ENCODE assay signal across 8 mouse cellular contexts in the genomic region with DNA sequence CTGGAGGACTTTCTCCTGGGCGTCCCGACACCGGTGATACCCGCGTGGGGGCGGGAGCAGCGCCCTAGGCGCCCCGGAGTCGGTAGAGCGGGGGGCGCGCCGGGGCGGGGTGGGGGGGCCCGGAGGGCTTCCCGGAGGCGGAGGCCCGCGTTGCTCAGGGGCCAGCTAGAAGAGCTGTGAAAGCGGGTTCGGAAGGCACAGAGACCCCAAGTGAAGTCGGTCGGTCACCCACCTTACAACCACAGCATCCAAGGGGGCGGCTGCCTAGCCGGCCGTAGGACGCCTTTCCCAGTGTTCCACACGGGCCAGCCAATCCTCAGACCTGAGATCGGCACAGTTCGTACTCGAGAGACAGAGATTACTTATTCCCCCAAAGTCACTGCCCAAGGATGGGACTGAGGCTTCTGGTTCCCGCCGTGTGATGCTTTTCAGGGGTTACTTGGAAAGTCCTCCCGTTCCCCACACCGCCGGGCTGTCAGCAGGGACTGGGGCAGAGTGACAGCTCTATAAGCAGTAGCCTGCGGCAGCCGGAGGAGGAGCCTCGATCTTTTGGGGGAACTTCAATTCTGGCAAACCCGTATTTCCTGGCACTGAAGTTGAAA. TPM values are rescaled to one million over a fixed set of nuclear protein-coding genes. Genes with fewer than 3 reads are reported as not detected.
A peak's percentile ranks its signal among the peaks of the same experiment; 100 is the strongest.
DNase-seq lines count a peak whose midpoint lies in the region; ATAC-seq and TF ChIP-seq lines count a peak whose summit lies in the region.

No protein-coding gene starts in this region.

- TF ChIP-seq EP300 in heart, postnatal 0 days (IDR thresholded peaks at IDR 0.05; ENCODE audit: low read depth): no peak

- H3K4me1 ChIP-seq in forebrain, embryonic 10.5 days: peaks cover 24% of the 10 kb centered on the region
- peaks cover 11% of the 10 kb centered on the region; the same call in 1 of the 2 replicates for H3K4me1 ChIP-seq in heart, postnatal 0 days (ENCODE audit: control insufficient read depth, insufficient read depth)
- peaks cover 24% of the 10 kb centered on the region for H3K4me1 ChIP-seq in neural tube, embryonic 13.5 days (replicated peaks)
- H3K4me1 ChIP-seq in testis, adult 2 months (ENCODE audit: control insufficient read depth, insufficient read depth, low read length): peaks cover 10% of the 10 kb centered on the region

- TF ChIP-seq CTCF in heart, postnatal 0 days (IDR thresholded peaks at IDR 0.05; ENCODE audit: low read depth): no peak
- TF ChIP-seq CTCF in testis, adult 2 months (IDR thresholded peaks at IDR 0.05; ENCODE audit: control insufficient read depth, insufficient read depth, insufficient replicate concordance, low read depth, low read length): no peak

- peak overlapping the region; percentile 96 for H3K27ac ChIP-seq in forebrain, embryonic 10.5 days
- peak overlapping the region; percentile 94 for H3K27ac ChIP-seq in heart, postnatal 0 days (ENCODE audit: low read depth)
- H3K27ac ChIP-seq in neural tube, embryonic 13.5 days (replicated peaks): peak overlapping the region; percentile 90
- peak overlapping the region; percentile 87 for H3K27ac ChIP-seq in testis, adult 2 months (ENCODE audit: control insufficient read depth, insufficient read depth, low read depth, low read length)

- H3K4me2 ChIP-seq in heart, postnatal 0 days (ENCODE audit: low read depth, low read length): peak overlapping the region; percentile 71
- H3K4me2 ChIP-seq in neural tube, embryonic 13.5 days: peak overlapping the region; percentile 65

- H3K4me3 ChIP-seq in forebrain, embryonic 10.5 days: peak overlapping the region; percentile 83
- peak overlapping the region; percentile 94 for H3K4me3 ChIP-seq in heart, postnatal 0 days (ENCODE audit: low read depth, low read length)
- peak overlapping the region; percentile 95 for H3K4me3 ChIP-seq in neural tube, embryonic 13.5 days
- peak overlapping the region; percentile 86 for H3K4me3 ChIP-seq in testis, adult 2 months (ENCODE audit: control insufficient read depth, low read depth, low read length)

- DNase-seq in CD8-positive naive resting alpha-beta T cell, adult 2 months (ENCODE audit: low read depth in 2 of 2, low spot score in 2 of 2): peak; percentile 62 to 76
- DNase-seq in c-Kit-positive CD71-negative TER-119-negative erythroid progenitor cells, embryonic 14.5 days (ENCODE audit: low read depth): peak; percentile 58
- peak; percentile 74 for DNase-seq in forebrain, embryonic 10.5 days (ENCODE audit: extremely low spot score, low spot score)
- DNase-seq in heart, postnatal 0 days (ENCODE audit: low spot score): peak; percentile 76
- peak; percentile 36 to 68 for DNase-seq in kidney, postnatal 36 days
- peak; percentile 68 to 70 for DNase-seq in lung, adult 18-20 months

- H3K9me3 ChIP-seq in forebrain, embryonic 10.5 days: no peaks in the 10 kb centered on the region; the same call in 1 of the 2 replicates
- no peaks in the 10 kb centered on the region for H3K9me3 ChIP-seq in heart, postnatal 0 days (replicated peaks; ENCODE audit: control insufficient read depth, low read length)
- H3K9me3 ChIP-seq in neural tube, embryonic 13.5 days: no peaks in the 10 kb centered on the region

- TF ChIP-seq POLR2A in testis, adult 2 months (IDR thresholded peaks at IDR 0.05; ENCODE audit: control insufficient read depth, low read depth, low read length): no peak

- under 1% methylated on average over 37 of the region's 41 CpGs for WGBS in forebrain, embryonic 10.5 days
- under 1% methylated on average over 41 of the region's 41 CpGs for WGBS in heart, postnatal 0 days
- WGBS in neural tube, embryonic 13.5 days: under 1% methylated on average over 38 of the region's 41 CpGs

- ATAC-seq in heart, postnatal 0 days (ENCODE audit: insufficient read depth, low read depth): peak; percentile 19
- ATAC-seq in neural tube, embryonic 13.5 days (ENCODE audit: low read depth): peak; percentile 57

- H3K27me3 ChIP-seq in forebrain, embryonic 10.5 days (ENCODE audit: poor library complexity, severe bottlenecking): no peaks in the 10 kb centered on the region; the same call in 1 of the 2 replicates
- no peaks in the 10 kb centered on the region for H3K27me3 ChIP-seq in heart, postnatal 0 days (ENCODE audit: control insufficient read depth, insufficient read depth, low read length)
- H3K27me3 ChIP-seq in neural tube, embryonic 13.5 days: no peaks in the 10 kb centered on the region
- H3K27me3 ChIP-seq in testis, adult 2 months (ENCODE audit: control insufficient read depth, insufficient read depth, low read length): no peaks in the 10 kb centered on the region

- peak overlapping the region; percentile 95 for H3K9ac ChIP-seq in heart, postnatal 0 days (replicated peaks; ENCODE audit: low read depth, low read length)
- H3K9ac ChIP-seq in neural tube, embryonic 13.5 days: peak overlapping the region; percentile 99

- H3K36me3 ChIP-seq in forebrain, embryonic 10.5 days (replicated peaks): peaks cover 34% of the 10 kb centered on the region
- H3K36me3 ChIP-seq in heart, postnatal 0 days (replicated peaks; ENCODE audit: control insufficient read depth, insufficient read depth, low read length): peaks cover 23% of the 10 kb centered on the region
- peaks cover 23% of the 10 kb centered on the region for H3K36me3 ChIP-seq in neural tube, embryonic 13.5 days
- peaks cover 2% of the 10 kb centered on the region; the same call in 1 of the 2 replicates for H3K36me3 ChIP-seq in testis, adult 2 months (ENCODE audit: control insufficient read depth, insufficient read depth, low read length)

RNA-seq across cellular contexts. Expression of a gene that starts 0.8 kb away (rescaled TPM):
- 66.8 and 69.4 TPM in 2 replicates for polyA plus RNA-seq in forebrain, embryonic 10.5 days (2016; fragmentation: Nextera tagmentation; extraction: Ambion mirVana)
- 24.7 and 26.3 TPM in 2 replicates for total RNA-seq in heart, postnatal 0 days (2014; rRNA removed; ENCODE audit: low replicate concordance)
- 20.8 and 22.1 TPM in 2 replicates for polyA plus RNA-seq in heart, postnatal 0 days (2015; fragmentation: Nextera tagmentation; extraction: Ambion mirVana)
- polyA plus RNA-seq in neural tube, embryonic 13.5 days (2015; fragmentation: Nextera tagmentation; extraction: Ambion mirVana): 72.1 and 73.1 TPM in 2 replicates
- 19.8 and 21.8 TPM in 2 replicates for polyA plus RNA-seq in testis, adult 2 months (2012; rRNA removed)

RNA-seq across cellular contexts. Expression of a gene that starts 29.9 kb away (rescaled TPM):
- polyA plus RNA-seq in forebrain, embryonic 10.5 days (2016; fragmentation: Nextera tagmentation; extraction: Ambion mirVana): 30.5 and 31.0 TPM in 2 replicates
- total RNA-seq in heart, postnatal 0 days (2014; rRNA removed; ENCODE audit: low replicate concordance): 17.9 and 26.3 TPM in 2 replicates
- 5.4 TPM in 2 replicates for polyA plus RNA-seq in heart, postnatal 0 days (2015; fragmentation: Nextera tagmentation; extraction: Ambion mirVana)
- 34.4 and 36.6 TPM in 2 replicates for polyA plus RNA-seq in neural tube, embryonic 13.5 days (2015; fragmentation: Nextera tagmentation; extraction: Ambion mirVana)
- 7.1 and 7.3 TPM in 2 replicates for polyA plus RNA-seq in testis, adult 2 months (2012; rRNA removed)

Comparison
In these comparisons a context has a peak if more than half of its experiments do, and no peak if none do; other contexts are left out.
1. Peak in every context shown above with its lines: DNase-seq, ATAC-seq, H3K4me3 ChIP-seq and H3K27ac ChIP-seq.